Mouse (Mus musculus): ENCODE measurements around the gene Myo18b.
A peak's percentile ranks its signal among the peaks of the same experiment; 100 is the strongest.

Myo18b gene

DNA sequence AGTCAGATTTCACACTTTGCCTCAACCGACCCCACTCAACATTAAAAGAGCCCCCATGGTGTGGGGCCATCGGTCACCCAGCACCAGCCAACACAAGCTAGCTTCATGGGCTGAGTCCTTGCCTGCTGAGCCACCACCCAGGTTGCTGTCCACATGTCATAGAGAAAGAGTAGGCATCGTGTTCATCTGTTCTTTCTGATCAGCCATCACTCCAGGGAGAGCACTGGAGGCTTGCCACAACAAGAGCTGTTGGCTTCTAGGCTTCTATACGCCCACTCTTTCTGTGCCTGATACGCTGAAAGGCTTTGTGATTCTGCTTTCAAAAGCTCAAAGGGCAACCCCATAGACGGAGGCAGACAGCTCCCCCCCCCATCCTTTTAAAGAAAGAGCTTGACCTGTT lies 151.0 kb downstream of the Myo18b start:
- DNase-seq (ENCODE audit: low spot score): no peak

DNA sequence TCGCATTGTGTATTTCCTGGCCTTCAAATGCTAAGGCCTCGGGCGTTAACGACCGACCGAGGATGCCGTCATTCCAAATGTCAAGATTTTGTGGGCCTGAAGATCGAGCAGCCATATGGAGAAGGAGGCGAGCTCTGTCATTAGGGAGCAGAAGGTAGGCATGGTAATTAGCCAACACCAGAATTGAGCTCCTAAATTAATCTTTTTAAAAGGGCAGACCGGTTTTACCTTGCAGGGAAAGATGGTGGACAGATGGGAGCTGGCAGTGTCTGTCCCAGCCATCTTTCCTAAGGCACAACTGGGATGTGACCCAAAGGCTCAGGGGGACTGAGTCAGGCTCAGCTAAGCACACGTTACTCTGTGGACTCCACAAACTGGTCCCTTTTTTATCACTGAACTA lies 151.6 kb downstream of the Myo18b start:
- no peak for DNase-seq (ENCODE audit: low spot score)

DNA sequence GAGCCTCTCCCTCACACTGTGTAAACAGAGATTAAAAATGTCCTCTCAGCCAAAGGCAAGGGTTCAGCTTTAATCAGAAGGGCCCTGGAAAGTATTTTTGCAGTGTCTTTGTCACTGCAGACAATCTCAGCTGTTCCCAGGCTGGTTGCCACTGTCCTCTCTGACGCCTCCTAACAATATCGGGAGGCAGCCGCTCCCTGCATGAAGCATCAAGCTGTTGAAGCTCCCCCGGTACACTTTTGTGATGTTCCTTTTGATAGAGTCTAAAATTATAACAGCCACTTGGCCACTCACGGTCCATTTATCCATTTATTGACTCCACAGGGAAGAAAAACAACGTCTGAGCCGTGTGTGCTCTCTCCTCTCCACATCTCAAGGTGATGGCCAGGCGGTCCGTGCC lies 153.0 kb downstream of the Myo18b start:
- no peak for DNase-seq (ENCODE audit: low spot score)

DNA sequence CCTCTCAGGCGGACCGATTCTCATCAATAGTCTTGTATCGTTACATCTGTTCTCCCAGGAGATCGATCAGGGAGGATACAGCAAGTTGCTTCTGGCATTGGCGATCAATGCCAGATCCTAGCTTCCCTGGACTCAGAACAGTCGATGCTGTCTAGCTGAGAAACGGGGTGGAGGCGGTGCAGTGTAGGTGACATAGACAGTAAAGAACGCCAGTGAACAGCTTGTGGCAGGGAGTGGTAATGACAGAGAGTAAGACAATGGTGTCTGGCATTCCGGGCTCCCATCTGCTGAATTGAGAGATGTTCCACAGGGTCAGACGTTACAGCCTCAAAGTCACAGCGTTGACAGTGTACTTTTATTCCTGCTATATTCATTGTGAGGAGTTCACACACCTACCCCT lies 155.5 kb downstream of the Myo18b start:
- no peak for DNase-seq (ENCODE audit: low spot score)

DNA sequence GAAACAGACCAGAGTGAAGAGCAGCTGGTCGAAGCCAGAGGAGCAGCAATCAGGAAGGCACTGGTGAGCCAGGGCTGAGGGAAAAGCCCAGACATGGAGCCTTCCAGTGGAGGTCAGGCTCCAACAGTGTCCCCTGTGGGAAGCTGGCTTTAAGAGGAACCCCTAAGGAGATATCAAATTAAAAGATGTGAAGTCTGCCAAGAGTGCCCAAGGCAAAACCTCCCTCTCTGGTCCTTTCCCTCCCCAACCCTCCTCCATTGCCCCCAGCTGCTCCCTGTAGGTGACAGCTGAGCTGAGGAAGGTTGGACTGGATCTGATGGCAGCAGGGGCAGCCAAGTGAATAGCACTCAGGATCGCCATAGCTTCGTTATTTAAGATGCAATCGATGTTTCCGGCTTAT lies 161.1 kb downstream of the Myo18b start:
- no peak for DNase-seq (ENCODE audit: low spot score)

DNA sequence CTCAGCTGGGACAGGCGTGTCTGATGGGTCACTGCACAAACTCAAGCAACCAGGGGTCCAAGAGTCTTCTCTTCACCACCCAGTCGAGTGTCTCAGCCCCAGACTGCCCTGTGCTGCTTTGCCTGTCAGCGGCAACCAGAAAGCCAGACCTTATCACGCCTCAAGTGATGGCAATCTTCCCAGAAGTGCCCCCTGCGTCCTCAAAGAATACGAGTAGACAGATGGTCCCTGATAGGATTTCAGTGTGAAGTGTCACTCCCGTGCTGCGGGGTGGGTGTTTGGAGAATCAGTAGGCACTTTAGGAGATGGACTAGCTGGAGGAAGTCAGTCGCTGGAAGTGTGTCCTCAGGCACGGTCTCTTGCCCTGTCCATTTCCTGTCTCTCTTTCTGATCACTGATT lies 165.6 kb downstream of the Myo18b start:
- DNase-seq (ENCODE audit: low spot score): no peak

DNA sequence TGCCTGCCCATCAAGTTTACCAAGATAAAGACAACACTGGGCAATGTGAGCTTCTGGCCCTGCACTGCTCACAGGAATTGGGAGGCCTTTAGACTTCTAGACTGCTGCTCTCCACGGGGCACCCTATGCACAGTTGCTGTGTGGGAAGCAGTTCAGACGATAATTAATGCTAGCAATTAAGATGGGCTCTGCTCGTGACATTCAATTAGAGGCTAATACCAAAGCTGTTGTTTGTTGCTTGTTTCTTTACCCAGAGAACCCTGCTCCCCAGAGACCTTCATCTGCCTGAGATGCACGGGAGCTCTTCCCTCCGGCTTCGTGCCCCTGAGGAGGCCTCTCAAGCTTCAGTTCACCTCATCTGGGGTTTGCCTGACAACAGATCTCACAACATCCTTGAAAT lies 167.7 kb downstream of the Myo18b start:
- DNase-seq (ENCODE audit: low spot score): no peak

DNA sequence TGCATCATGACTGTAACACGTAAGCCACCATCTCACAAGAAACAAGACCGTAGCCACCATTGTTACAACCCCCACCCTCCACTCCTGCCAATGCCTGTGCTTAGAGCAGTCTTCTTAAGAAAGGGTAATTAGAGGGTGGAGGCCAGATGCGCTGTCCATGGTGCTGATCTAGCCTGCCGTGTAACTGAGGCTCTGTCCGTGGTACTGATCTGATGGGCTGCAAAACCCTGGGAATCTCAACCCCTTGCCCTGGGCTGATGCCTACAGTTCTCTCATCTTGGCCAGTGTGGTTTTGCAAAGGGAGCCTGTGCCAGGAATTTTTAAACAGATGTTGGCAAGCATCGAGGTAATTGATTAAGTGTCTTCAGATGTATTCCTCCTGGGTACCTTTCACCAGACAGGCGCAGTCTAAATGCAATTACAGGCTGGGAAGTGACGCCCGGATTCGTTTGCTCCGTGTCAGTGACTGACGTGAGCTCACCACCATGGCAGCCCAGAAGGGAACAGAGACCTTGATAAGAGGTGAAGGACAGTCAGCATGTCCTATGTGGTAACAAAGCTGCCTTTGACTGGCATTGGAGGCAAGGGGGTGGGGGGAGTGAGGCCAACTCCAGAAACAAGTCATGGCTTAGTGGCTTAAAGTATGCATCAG lies 177.4 kb downstream of the Myo18b start:
- peak; percentile 77 for DNase-seq (ENCODE audit: low spot score)

DNA sequence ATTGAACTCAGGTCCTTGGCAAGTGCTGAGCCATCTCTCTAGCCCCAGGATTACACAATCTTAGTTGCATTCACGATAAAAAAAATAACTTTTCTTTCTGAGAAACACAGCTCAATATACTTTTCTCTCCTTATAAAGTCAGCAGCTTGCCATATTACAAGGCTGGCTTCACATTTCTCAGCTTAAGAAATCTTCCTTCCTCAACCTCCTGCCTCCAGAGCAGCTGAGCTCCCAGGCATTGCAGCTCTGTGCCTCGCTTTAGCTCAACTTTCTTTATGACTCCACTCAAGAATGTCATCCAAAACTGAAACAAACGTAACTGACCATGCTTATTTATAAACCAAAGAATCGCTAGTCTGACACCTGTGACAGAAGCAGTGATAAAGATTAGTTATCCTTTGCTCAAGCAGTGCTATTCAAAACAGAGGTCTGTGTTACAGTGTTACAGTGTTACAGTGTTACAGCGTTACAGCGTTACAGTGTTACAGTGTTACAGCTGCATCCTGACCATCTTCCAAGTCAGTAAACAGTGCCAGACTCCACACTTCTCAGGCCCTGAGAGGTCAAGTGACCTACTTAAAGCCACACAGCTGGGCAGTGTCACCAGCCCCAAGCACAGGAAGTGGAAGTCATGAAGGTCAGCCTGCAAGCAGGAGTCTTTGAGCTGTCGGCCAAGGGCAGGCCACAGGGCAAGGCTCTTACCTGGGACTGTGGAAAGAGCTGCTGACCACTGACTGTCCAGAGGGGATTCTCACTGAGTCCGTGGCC lies 181.3 kb downstream of the Myo18b start:
- no peak for DNase-seq (ENCODE audit: low spot score)

DNA sequence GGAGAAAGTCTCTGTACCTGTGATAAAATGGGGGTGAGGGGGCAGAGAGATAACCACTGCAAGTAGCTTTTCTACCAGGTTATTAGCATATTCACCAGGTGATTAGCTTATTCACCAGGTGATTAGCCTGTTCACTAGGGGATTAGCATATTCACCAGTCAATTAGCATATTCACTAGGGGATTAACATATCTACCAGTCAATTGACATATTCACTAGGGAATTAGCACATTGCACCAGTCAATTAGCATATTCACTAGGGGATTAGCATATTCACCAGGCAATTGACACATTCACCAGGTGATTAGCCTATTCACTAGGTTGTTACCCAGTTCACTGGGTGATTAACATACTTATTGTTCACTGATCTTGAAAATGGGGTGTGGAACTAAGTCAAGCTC lies 186.3 kb downstream of the Myo18b start:
- DNase-seq (ENCODE audit: low spot score): no peak

DNA sequence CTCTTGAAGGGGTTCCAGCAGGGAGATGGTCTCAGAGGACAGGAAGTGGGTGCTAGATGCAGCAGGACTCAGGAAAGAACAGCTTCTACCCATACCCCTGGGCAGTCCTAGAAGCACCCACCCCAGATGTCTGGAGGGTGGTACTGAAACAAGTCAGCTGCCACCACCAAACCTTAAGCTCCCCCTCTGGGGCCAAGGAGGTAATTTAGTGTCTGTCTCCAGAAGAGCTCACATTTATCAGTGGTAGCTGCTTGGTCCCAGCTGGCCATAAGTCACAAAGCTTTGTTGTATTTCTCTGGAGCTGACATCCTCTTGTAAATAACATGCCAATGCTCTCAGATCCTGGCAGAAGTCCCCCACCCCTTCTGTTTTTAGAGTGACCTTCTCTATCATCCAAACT lies 187.7 kb downstream of the Myo18b start:
- no peak for DNase-seq (ENCODE audit: low spot score)

DNA sequence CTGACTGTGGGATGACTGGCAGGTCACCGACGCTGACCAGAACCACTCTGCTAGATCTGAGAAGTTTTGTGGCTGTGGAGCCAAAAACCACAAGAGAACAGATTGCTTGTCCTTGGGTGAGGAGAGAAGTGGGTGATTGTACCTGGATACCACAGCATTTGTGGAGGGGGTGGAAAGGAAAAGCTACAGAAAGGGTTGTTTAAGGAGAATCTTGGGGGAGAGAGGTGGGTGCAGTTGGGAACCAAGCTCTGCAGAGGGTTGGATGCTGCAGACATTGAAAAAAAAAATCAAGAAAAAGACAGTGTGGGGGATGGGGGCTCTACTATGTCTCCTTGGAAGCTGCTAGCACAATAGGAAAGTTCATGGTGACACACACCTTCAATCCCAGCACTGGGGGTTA lies 188.7 kb downstream of the Myo18b start:
- DNase-seq (ENCODE audit: low spot score): no peak

DNA sequence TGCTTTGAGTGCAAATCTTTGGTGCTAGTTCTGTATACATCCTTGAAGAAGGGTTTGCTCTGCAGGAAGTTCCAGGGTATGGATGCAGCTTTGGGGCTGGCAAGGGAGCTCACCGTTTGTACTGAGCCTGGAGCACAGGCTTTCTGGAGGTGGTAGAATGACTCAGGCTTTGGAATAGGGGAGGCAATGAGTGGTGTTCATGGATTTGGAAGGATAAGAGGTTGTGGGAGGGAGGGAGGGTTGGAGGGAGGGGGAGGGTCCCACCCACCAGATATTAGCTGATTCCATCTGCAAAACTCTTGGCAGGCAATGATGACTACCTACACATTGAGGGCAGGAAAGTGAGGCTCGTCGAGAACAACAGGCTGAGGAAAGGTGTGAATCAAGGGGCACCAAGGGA lies 195.4 kb downstream of the Myo18b start:
- DNase-seq (ENCODE audit: low spot score): no peak

DNA sequence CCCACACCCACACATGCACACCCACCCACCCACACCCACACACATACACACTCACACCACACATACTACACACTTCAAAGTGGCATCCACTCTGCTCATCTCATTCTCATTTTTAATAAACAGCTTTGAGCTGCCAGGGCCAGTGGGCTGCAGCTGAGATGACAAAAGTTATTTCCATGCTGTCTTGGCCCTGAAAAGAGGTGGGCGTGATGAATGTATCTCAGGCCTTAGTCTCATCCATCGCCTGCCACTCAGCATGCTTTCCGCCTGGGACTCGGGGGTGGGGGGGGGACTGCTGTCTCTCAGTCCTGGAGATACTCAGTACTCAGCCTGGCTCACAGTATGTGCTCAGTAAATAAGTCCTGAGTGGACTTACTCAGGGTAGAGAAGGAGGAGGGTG lies 199.5 kb downstream of the Myo18b start:
- DNase-seq (ENCODE audit: low spot score): no peak

DNA sequence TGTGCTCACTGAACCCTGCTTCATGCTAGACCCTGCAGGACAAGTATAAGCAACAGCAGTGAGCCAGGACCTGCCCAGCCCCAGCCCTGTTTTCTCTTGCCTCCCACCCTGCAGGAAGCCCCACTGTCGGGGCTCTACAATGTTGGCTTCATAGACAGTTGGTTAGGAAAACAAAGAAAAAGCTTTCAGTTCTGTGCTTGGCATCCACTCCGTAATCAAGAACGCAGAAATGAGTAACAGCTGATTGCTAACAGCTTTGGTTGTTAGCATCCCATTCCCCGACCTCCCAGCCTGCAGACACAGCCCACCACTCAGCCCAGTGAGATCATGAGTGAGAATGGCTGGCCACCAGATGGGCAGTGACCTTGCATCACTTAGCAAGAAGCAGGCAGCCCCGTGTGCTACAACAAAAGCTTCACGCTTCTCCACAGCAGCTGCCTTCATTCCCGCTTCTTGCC lies 200.9 kb downstream of the Myo18b start:
- DNase-seq (ENCODE audit: low spot score): no peak

DNA sequence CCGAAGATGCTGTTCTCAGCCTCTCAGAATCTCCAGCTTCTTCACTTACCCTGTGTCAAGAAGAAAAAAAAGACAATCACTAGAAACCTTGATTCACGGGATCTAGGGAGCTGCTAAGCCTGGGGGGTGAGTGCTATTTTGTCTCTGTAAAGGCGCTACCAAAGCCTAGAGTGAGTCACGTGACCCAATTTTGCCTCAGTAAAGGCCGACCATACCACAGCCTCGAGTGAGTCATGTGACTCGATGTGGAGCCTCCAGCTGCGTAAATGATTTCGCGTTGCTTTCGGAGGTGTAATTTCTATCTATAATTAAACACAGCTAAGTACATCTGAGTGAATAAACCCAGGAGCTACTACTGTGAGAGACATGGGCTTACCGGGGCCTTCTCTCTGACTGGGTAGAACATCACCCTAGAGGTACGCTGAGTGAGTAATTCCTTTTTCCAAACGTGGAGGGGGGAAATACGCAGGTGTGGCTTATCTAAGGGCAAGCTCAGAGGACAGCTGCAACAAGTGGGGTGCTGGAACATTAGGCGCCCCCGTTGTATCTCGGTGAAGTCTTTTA lies 202.8 kb downstream of the Myo18b start:
- DNase-seq (ENCODE audit: low spot score): no peak

DNA sequence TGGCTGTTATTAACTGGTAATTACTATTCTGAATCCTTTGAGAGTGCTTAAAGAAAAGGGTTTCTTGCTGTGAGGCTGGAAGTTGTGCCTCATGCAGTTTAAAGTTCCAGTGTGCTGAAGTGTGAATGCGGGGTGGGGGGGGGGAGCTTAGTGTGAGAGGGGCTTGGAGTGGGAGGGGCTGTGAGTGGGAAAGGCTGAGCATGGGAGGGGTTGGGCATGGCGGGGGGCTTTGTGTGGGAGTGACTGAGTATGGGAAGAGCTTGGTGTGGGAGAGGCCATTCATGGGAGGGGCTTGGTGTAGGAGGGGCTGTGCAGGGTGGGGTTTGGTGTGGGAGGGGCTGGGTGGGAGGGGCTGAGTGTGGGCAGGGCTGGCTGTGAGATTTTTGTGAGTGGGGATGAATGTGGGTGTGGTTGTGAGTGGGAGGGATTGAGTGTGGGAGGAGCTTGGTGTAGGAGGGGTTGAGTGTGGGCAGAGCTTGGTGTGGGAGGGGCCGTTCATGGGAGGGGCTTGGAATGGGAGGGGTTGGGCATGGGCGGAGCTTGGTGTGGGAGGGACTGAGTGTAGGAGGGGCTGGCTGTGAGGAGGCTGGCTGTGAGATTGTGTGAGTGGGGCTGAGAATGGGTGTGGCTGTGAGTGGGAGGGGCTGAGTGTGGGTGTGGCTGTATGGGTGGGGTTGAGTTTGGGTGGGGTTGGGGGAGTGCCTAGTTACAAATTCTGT lies 208.9 kb downstream of the Myo18b start:
- no peak for DNase-seq (ENCODE audit: low spot score)

DNA sequence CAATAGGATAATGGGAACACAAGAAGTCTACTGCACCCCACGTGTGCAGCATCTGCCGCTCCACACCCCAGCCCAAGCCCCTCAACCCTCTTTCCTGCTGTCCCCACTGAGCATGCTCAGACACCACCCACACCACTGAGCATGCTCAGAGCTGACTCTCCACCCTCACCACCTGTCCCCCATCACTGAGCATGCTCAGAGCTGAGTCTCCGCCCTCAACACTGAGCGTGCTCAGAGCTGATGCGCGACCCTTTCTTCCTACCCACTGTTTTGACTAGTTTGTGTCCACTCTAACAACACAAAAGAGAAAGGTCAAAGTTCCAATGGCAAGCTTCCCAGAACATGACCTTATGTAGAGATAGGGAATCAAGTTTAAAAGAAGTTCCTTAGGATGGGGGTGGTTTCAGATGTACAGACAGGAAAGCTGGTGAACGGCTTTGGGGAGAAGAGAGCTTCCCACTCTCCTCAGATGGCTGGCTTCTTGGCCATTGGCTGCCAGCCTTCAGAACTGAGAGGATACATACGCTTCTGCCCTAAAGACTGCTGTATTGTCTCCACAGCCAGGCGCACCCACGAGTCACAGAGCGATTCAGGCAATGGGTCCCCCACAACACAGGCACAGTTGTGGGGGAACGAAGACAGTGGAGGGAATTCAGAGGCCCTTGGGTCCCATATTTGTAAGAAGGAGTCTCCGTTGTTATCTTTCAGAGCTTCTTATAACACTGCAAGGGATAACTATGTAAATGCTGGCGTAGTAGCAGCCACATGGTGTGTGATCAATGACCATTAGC lies 209.7 kb downstream of the Myo18b start:
- no peak for DNase-seq (ENCODE audit: low spot score)

DNA sequence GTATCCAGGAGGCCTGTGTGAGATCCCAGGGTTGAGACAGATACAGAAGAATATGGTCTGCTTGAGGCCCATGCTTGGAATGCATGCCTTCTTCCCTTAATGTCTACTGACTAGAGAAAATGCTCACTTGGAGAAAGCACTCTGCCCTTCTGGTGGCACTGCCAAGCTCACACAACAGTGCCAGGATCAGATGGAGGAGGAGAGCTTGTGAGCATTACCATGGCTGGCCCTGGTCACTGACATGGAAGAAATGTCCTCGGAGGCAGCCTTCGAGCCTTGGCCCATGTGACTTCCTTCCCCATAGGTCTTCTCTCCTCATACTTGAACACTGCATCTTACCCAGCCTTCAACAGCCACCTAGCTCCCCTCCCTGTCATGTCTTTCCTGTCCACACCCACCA lies 216.9 kb downstream of the Myo18b start:
- no peak for DNase-seq (ENCODE audit: low spot score)

DNA sequence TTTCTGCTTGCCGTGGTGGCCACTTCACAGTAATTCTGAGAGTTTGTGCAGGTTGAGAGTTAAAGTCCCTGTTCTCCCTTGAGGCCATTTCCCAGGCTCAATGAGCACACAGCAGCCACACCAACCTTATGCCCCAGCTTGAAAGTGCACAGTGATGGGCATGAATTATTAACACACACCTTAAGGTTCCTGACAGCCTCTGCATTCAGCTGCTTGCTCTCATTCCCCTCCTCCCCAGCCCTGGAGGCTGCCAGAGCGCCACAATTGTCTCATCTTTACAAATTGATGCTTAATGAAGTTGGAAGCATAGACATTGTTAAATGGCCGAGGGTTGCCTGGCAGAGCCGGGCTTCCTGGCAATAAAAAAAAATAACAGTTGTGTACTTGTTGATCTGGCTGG lies 218.0 kb downstream of the Myo18b start:
- no peak for DNase-seq (ENCODE audit: low spot score)

DNA sequence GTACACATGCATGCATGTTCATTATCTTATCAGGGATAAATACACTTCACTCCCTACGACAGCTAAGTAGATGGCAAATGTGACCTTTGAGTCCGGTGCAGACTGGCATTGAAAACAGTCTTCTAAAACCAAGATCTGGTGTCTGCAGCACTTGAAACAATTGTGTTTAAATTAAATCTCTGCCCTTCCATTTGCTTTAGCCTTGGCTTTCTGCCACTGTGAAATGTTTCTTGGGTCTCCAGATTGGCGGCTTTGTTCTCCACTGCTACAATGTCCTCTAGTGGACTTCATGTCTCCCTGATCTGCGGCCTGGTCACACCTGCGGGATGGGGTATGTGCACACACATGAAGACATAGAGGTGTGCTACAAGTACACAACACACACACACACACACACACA lies 221.4 kb downstream of the Myo18b start:
- DNase-seq (ENCODE audit: low spot score): no peak

DNA sequence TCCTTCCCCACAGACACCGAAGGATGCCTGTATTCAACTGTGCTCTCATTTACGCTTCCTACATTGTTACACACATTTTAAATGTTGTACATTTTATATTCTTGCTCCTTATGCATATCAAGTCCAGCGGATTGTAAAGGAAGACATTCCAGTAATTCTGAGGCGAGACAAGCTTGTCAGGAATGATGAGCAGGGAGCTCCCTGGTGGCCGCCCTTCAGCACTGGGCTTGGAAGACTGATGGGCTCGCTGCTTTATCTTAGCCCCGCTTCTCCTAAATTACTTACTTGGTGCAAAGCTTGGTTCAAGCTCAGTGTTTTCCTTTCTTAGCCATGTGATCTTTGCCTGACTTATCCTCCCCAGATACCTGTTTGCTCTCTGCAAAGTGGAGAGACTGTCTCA lies 223.7 kb downstream of the Myo18b start:
- no peak for DNase-seq (ENCODE audit: low spot score)
